Mouse (Mus musculus): Measurements from ENCODE around the gene Dnajc7.

DNA sequence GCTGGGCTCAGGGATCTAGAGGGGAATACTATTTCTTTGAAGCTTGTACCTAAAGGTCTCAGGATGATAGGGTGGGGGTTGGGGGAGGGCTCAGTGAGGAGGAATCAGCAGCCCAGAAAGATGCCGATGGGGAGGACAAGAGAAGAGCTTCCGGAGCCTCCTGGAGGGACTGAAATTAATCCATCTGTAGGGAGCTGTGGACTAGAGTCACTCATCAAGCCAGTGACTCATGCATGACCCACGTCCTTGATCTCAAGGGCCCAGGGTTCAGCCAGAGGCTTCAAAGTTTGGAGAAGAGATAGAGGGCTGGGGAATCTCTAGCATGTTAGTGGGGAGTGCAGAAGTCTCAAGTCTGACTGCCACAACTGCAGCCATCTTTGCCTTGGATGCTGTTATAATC lies 31.8 kb upstream of the Dnajc7 start:
- TF ChIP-seq CTCF (IDR thresholded peaks at IDR 0.05; ENCODE audit: borderline replicate concordance, extremely low read depth, insufficient read depth, insufficient read length) (no peak), POLR2A (IDR thresholded peaks at IDR 0.05; ENCODE audit: borderline replicate concordance, extremely low read depth, insufficient read depth, insufficient read length, poor library complexity, severe bottlenecking) (no peak)

Measured in brain, embryonic 14.5 days (tissue).